Mouse (Mus musculus): ENCODE data around the gene Bicd2. TPM values are rescaled to one million over a fixed set of nuclear protein-coding genes. Genes with fewer than 3 reads are reported as not detected.

The Bicd2 gene
- total and polyA plus RNA-seq, 2 experiments: 7.6 to 8.7 TPM

DNA sequence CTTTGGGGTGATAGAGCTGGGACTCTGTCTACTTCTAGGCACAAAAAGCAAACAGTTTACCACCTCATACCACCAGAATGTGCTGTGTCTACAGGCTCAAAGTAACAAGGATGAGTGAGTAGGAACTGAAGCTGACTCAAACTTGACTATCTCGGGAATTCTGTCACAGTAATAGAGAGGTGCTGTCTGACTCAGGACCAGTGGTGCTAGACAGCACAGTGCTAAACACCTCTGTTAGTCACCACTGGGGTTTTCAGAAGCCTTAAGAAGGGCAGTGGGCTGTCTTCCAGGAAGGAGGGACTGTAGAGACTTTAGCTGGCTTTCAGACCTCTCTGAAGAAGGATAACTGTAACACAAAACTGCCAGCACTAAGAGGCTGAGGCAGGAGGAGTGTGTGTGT lies 55.4 kb downstream of the Bicd2 start:
- H3K27ac ChIP-seq (replicated peaks; ENCODE audit: insufficient read depth, low read depth, low read length): no peak overlapping the region

DNA sequence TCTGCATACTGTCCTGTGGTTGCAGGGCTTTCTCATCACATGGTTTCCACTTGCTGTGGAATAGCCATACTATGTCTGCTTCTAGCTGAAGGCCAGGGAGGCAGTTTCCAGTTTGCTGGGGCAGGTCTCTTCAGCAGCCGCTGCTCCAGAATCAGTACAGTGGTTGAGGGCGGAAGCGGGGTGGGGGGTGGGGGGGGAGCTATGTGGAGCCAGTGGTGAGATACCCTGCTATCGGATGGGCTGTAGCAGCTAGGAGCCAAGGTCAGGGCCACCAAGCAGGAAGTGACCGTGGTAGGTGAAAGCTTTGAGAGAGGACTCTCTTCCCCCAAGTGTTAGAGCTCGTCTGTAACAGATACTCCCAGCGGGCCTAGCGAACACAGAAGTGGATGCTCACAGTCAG lies 56.8 kb downstream of the Bicd2 start:
- Histone ChIP-seq H3K27me3 (ENCODE audit: control insufficient read depth, insufficient read depth, low read length) (no peaks in the 10 kb centered on the region), H3K4me3 (ENCODE audit: insufficient read depth, low read depth, low read length) (no peak overlapping the region), H3K36me3 (ENCODE audit: control insufficient read depth, insufficient read depth, low read length) (no peaks in the 10 kb centered on the region), H3K79me2 (ENCODE audit: control insufficient read depth, insufficient read depth, low read length) (no peaks in the 10 kb centered on the region), H3K4me1 (ENCODE audit: control insufficient read depth, insufficient read depth, low read length) (no peaks in the 10 kb centered on the region), H3K27ac (replicated peaks; ENCODE audit: insufficient read depth, low read depth, low read length) (no peak overlapping the region), H3K9ac (ENCODE audit: low read depth, low read length) (no peak overlapping the region)
- no peak for DNase-seq (ENCODE audit: extremely low read depth, low read depth, low spot score)
- 73% methylated on average over 8 of the region's 8 CpGs for WGBS
- no peak for TF ChIP-seq POLR2A (IDR thresholded peaks at IDR 0.05; ENCODE audit: extremely low read depth, insufficient read depth, low read length)
- TF ChIP-seq CTCF (IDR thresholded peaks at IDR 0.05; ENCODE audit: low read depth, low read length): no peak

More for the DNA sequence above, 55.4 kb downstream of the Bicd2 start:
- H3K27me3 ChIP-seq (ENCODE audit: control insufficient read depth, insufficient read depth, low read length): no peaks in the 10 kb centered on the region
- no peaks in the 10 kb centered on the region for H3K36me3 ChIP-seq (ENCODE audit: control insufficient read depth, insufficient read depth, low read length)
- no peak overlapping the region for H3K9ac ChIP-seq (ENCODE audit: low read depth, low read length)
- WGBS: 79% methylated on average over 1 of the region's 1 CpGs
- H3K4me1 ChIP-seq (ENCODE audit: control insufficient read depth, insufficient read depth, low read length): no peaks in the 10 kb centered on the region
- no peak overlapping the region for H3K4me3 ChIP-seq (ENCODE audit: insufficient read depth, low read depth, low read length)
- DNase-seq (ENCODE audit: extremely low read depth, low read depth, low spot score): no peak
- no peaks in the 10 kb centered on the region for H3K79me2 ChIP-seq (ENCODE audit: control insufficient read depth, insufficient read depth, low read length)
- TF ChIP-seq POLR2A (IDR thresholded peaks at IDR 0.05; ENCODE audit: extremely low read depth, insufficient read depth, low read length): no peak
- no peak for TF ChIP-seq CTCF (IDR thresholded peaks at IDR 0.05; ENCODE audit: low read depth, low read length)

DNA sequence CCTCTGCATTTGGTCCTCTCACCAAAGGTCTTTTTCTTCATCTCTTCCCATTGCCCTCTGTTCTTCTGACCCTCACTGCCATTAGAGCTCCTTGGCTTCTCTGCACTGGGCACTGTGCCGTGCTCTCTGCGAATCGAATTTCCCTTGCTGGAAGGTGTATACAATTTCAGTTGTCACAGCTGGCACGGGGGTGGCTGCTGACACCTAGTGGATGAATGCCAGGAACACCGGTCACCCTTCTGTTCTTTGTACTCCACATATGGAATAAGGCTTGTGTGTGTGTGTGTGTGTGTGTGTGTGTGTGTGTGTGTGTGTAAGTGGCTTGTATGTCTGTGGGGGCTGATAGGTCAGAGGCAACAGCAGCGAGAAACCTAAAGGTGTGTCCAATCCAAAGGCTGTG lies 58.8 kb downstream of the Bicd2 start:
- TF ChIP-seq CTCF (IDR thresholded peaks at IDR 0.05; ENCODE audit: low read depth, low read length) (peak; percentile 45), POLR2A (IDR thresholded peaks at IDR 0.05; ENCODE audit: extremely low read depth, insufficient read depth, low read length) (no peak)
- peak; percentile 16 for DNase-seq (ENCODE audit: extremely low read depth, low read depth, low spot score)
- H3K4me3 ChIP-seq (ENCODE audit: insufficient read depth, low read depth, low read length): no peak overlapping the region
- H3K27me3 ChIP-seq (ENCODE audit: control insufficient read depth, insufficient read depth, low read length): no peaks in the 10 kb centered on the region
- no peak overlapping the region for H3K27ac ChIP-seq (replicated peaks; ENCODE audit: insufficient read depth, low read depth, low read length)
- H3K9ac ChIP-seq (ENCODE audit: low read depth, low read length): no peak overlapping the region
- H3K4me1 ChIP-seq (ENCODE audit: control insufficient read depth, insufficient read depth, low read length): no peaks in the 10 kb centered on the region
- WGBS: 18% methylated on average over 6 of the region's 6 CpGs
- no peaks in the 10 kb centered on the region for H3K36me3 ChIP-seq (ENCODE audit: control insufficient read depth, insufficient read depth, low read length)
- no peaks in the 10 kb centered on the region for H3K79me2 ChIP-seq (ENCODE audit: control insufficient read depth, insufficient read depth, low read length)

DNA sequence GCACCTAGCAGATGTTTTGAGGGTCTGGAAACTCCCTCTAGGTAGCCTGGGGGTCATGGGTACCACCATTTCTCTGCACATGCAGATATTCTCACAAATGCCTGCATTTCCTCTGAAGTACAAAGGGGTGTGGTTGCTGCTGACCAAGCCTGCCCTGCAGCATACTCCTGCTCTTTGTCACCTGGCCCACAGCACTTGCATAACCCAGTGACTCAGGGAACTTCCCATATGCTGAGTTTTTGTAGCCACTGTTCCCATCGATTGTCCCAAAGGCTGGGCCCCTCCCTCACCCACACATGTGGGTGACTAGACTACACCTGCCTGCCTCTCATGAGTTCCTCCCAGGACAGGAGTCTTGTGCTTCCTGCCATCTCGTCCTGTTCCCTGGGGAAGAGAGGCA lies 61.2 kb downstream of the Bicd2 start:
- TF ChIP-seq CTCF (IDR thresholded peaks at IDR 0.05; ENCODE audit: low read depth, low read length): no peak
- no peak for TF ChIP-seq POLR2A (IDR thresholded peaks at IDR 0.05; ENCODE audit: extremely low read depth, insufficient read depth, low read length)
- H3K4me1 ChIP-seq (ENCODE audit: control insufficient read depth, insufficient read depth, low read length): no peaks in the 10 kb centered on the region
- no peaks in the 10 kb centered on the region for H3K27me3 ChIP-seq (ENCODE audit: control insufficient read depth, insufficient read depth, low read length)
- no peak overlapping the region for H3K4me3 ChIP-seq (ENCODE audit: insufficient read depth, low read depth, low read length)
- H3K79me2 ChIP-seq (ENCODE audit: control insufficient read depth, insufficient read depth, low read length): no peaks in the 10 kb centered on the region
- no peak overlapping the region for H3K27ac ChIP-seq (replicated peaks; ENCODE audit: insufficient read depth, low read depth, low read length)
- WGBS: 43% methylated on average over 2 of the region's 2 CpGs
- no peak overlapping the region for H3K9ac ChIP-seq (ENCODE audit: low read depth, low read length)
- H3K36me3 ChIP-seq (ENCODE audit: control insufficient read depth, insufficient read depth, low read length): no peaks in the 10 kb centered on the region
- no peak for DNase-seq (ENCODE audit: extremely low read depth, low read depth, low spot score)

DNA sequence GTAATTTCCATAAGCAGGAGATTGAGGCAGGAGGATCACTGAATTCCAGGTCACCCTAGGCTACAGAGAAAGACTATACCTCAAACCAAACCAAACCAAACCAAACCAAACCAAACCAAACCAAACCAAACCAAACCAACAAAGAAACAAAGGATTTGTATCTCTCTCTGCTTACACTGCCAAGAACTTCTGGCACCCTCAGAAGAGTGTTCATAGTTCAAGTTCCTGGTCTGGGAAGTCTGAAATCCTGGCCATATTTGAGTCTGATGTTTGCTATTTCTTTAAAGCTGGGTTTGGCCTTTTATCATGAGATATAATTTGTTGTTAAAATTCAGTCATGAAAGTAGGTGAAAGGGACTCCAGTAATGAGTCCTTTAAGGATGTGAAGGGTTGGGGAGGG lies 66.4 kb downstream of the Bicd2 start:
- H3K4me1 ChIP-seq (ENCODE audit: control insufficient read depth, insufficient read depth, low read length): no peaks in the 10 kb centered on the region
- DNase-seq (ENCODE audit: extremely low read depth, low read depth, low spot score): no peak
- no peak for TF ChIP-seq CTCF (IDR thresholded peaks at IDR 0.05; ENCODE audit: low read depth, low read length)
- no peak for TF ChIP-seq POLR2A (IDR thresholded peaks at IDR 0.05; ENCODE audit: extremely low read depth, insufficient read depth, low read length)
- no peaks in the 10 kb centered on the region for H3K36me3 ChIP-seq (ENCODE audit: control insufficient read depth, insufficient read depth, low read length)
- H3K27ac ChIP-seq (replicated peaks; ENCODE audit: insufficient read depth, low read depth, low read length): no peak overlapping the region
- no peak overlapping the region for H3K4me3 ChIP-seq (ENCODE audit: insufficient read depth, low read depth, low read length)
- no peaks in the 10 kb centered on the region for H3K79me2 ChIP-seq (ENCODE audit: control insufficient read depth, insufficient read depth, low read length)
- no peak overlapping the region for H3K9ac ChIP-seq (ENCODE audit: low read depth, low read length)
- H3K27me3 ChIP-seq (ENCODE audit: control insufficient read depth, insufficient read depth, low read length): no peaks in the 10 kb centered on the region

DNA sequence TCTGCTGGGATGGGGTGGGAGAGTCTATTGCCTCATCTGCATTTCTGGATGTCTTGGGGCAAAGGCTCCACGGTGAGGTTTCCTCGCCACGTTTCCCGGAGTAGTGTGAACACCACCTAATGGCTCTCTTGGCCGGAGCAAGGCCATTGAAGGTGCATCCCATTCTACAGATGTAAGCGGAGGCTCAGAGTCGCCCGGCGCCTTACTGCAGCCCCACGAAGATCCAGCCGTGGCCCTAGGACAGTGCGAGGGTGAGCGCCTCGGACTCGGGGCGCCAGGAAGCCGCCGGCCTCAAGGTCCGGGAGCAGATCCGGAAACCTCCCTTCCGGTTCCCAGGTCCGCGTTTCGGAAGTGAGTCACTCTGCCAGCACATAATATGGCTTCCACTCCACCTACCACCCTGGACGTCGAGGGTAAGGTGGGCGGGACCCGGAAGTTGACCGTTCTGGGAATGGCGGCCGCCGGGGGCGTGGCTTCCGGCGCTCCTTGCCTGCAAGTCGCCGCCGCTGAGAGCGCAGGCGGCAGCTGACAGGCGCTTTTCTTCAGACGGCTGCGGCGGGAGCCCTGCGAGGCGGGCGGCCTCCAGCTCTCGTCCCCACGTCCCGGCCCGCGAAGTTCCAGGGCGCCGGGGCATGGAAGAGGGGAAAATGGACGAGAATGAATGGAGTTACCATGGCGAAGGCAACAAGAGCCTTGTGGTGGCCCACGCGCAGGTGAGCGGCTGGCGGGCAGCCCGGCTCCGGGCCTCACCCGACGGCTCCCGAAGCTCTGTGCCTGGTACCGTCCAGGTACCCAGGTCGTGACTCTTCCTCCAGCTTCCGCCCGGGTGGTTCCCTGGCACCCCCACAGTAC lies 79.6 kb downstream of the Bicd2 start, which contains the start of gene Ippk:
Ippk (plus strand) TSS at position 496 of the 852 bp plus-strand sequence.
- Histone ChIP-seq H3K79me2 (ENCODE audit: control insufficient read depth, insufficient read depth, low read length) (peaks cover 27% of the 10 kb centered on the region), H3K9ac (ENCODE audit: low read depth, low read length) (peak within 1 kb of the TSS; percentile 73), H3K27ac (replicated peaks; ENCODE audit: insufficient read depth, low read depth, low read length) (peak within 1 kb of the TSS; percentile 64), H3K4me3 (ENCODE audit: insufficient read depth, low read depth, low read length) (peak within 1 kb of the TSS; percentile 77), H3K27me3 (ENCODE audit: control insufficient read depth, insufficient read depth, low read length) (no peaks in the 10 kb centered on the region), H3K4me1 (ENCODE audit: control insufficient read depth, insufficient read depth, low read length) (peaks cover 12% of the 10 kb centered on the region), H3K36me3 (ENCODE audit: control insufficient read depth, insufficient read depth, low read length) (no peaks in the 10 kb centered on the region)
- DNase-seq (ENCODE audit: extremely low read depth, low read depth, low spot score): peak; percentile 95
- WGBS: under 1% methylated on average over 69 of the region's 69 CpGs
- TF ChIP-seq CTCF (IDR thresholded peaks at IDR 0.05; ENCODE audit: low read depth, low read length) (no peak), POLR2A (IDR thresholded peaks at IDR 0.05; ENCODE audit: extremely low read depth, insufficient read depth, low read length) (peak; percentile 56; the same call in 1 of the 2 replicates)

Measured in liver, adult 2 months (tissue).